Mouse (Mus musculus) kidney, adult 8-10 months (tissue): ENCODE data around the gene Ppp1r12b.

Experiments used
- DNase-seq, 2 experiments: peaks; one replicate each; pipeline ENCODE4 v3.0.0; 2022

The Ppp1r12b gene

GRCm38 (mm10) chr1:134790716-134791439, 164.9 kb downstream of the Ppp1r12b start:
- no peak for DNase-seq

GRCm38 (mm10) chr1:134788096-134788495, 167.6 kb downstream of the Ppp1r12b start:
- DNase-seq, result no peak

- DNase-seq, result no peak
Measured at GRCm38 (mm10) chr1:134784911-134785310, 170.8 kb downstream of the Ppp1r12b start.

- no peak for DNase-seq
Measured at GRCm38 (mm10) chr1:134784481-134784880, 171.3 kb downstream of the Ppp1r12b start.

GRCm38 (mm10) chr1:134783958-134784357, 171.8 kb downstream of the Ppp1r12b start:
- no peak for DNase-seq

GRCm38 (mm10) chr1:134782797-134783196, 172.9 kb downstream of the Ppp1r12b start:
- no peak for DNase-seq

GRCm38 (mm10) chr1:134777936-134778548, 177.7 kb downstream of the Ppp1r12b start:
- no peak for DNase-seq

GRCm38 (mm10) chr1:134777201-134777885, 178.4 kb downstream of the Ppp1r12b start:
- DNase-seq, result no peak

- no peak for DNase-seq
Measured at GRCm38 (mm10) chr1:134775631-134776030, 180.1 kb downstream of the Ppp1r12b start.

GRCm38 (mm10) chr1:134774728-134775287, 180.9 kb downstream of the Ppp1r12b start:
- DNase-seq, result peak; percentile 54 to 65

- no peak for DNase-seq
Measured at GRCm38 (mm10) chr1:134774247-134774646, 181.5 kb downstream of the Ppp1r12b start.

- DNase-seq, result no peak
Measured at GRCm38 (mm10) chr1:134773256-134773655, 182.5 kb downstream of the Ppp1r12b start.

- DNase-seq, result no peak
Measured at GRCm38 (mm10) chr1:134772821-134773220, 182.9 kb downstream of the Ppp1r12b start.

- DNase-seq, result no peak
Measured at GRCm38 (mm10) chr1:134771999-134772398, 183.7 kb downstream of the Ppp1r12b start.

- peak; percentile 30 to 67 for DNase-seq
Measured at GRCm38 (mm10) chr1:134771353-134771752, 184.4 kb downstream of the Ppp1r12b start.

- DNase-seq, result no peak
Measured at GRCm38 (mm10) chr1:134770312-134770711, 185.4 kb downstream of the Ppp1r12b start.

- no peak for DNase-seq
Measured at GRCm38 (mm10) chr1:134766448-134766847, 189.3 kb downstream of the Ppp1r12b start.

GRCm38 (mm10) chr1:134764831-134765458, 190.8 kb downstream of the Ppp1r12b start:
- DNase-seq, result no peak

GRCm38 (mm10) chr1:134763776-134764438, 191.8 kb downstream of the Ppp1r12b start:
- DNase-seq, result no peak

- DNase-seq, result no peak
Measured at GRCm38 (mm10) chr1:134763250-134763649, 192.5 kb downstream of the Ppp1r12b start.

GRCm38 (mm10) chr1:134761534-134761933, 194.2 kb downstream of the Ppp1r12b start:
- no peak for DNase-seq

GRCm38 (mm10) chr1:134760642-134761041, 195.1 kb downstream of the Ppp1r12b start:
- no peak for DNase-seq
